Mouse (Mus musculus): ENCODE measurements around the gene Acsbg2. TPM values are rescaled to one million over a fixed set of nuclear protein-coding genes. Genes with fewer than 3 reads are reported as not detected.

Acsbg2 gene
- total RNA-seq, 2 experiments from 2014 or later = not detected

- no peak for DNase-seq
Measured at GRCm38 (mm10) chr17:56822380-56822779, 51.9 kb downstream of the Acsbg2 start.

- DNase-seq = no peak
Measured at GRCm38 (mm10) chr17:56819694-56820111, 54.5 kb downstream of the Acsbg2 start.

DNA sequence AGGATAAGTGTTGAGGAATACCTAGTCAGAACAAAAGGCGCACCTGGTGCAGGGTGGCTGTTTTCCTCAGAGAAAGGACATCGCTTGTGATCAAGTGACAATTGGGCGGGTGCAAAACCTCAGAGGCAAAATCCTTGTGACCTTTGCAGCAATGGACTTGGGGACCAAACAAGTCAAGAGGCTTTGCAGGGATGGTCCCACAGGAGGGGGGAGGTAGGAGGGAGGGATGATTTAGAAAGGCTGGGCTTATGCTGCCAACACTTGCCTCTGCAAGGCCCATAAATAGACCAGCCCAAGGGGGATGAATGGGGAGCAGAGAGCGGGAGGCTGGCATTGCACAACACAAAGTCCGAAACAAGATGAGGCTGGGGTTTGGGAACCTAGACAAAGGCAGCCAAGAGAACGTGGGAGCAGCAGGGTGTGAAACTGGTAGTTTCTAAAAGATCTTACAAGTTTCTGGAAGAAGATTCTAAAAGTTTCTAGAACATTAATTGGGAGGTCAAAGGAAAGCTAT, 55.2 kb downstream of the Acsbg2 start:
- peak in 1 of 2 experiments; percentile 39 for DNase-seq

GRCm38 (mm10) chr17:56818067-56818636, 56.1 kb downstream of the Acsbg2 start:
- no peak for DNase-seq

- peak in 1 of 2 experiments; percentile 38 for DNase-seq
Measured at GRCm38 (mm10) chr17:56815057-56815345, 59.2 kb downstream of the Acsbg2 start.

- DNase-seq = peak; percentile 93 to 94
Measured at GRCm38 (mm10) chr17:56814316-56815056, 59.8 kb downstream of the Acsbg2 start.

DNA sequence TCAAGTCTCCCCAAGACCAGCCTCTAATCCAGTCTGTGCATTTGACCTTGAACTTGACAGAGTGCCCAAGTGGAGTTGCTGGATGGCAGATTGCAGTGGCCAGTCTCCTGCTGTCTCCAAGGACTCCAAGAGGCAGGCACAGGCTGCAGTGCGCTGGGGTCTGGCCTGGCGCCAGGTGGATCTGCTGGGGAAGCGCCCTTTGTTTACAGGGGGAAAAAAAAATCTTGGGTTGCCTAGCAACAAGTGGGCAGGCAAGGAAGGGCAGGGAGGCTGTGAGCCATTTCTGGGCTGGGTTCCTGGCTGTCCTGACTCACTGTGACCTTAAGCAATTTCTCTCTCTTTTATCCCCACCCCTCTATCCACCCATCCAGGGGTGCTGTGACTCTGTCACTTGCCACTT, 64.0 kb downstream of the Acsbg2 start:
- DNase-seq = peak; percentile 94 to 95

GRCm38 (mm10) chr17:56808518-56808917, 65.7 kb downstream of the Acsbg2 start:
- peak; percentile 78 to 91 for DNase-seq

DNA sequence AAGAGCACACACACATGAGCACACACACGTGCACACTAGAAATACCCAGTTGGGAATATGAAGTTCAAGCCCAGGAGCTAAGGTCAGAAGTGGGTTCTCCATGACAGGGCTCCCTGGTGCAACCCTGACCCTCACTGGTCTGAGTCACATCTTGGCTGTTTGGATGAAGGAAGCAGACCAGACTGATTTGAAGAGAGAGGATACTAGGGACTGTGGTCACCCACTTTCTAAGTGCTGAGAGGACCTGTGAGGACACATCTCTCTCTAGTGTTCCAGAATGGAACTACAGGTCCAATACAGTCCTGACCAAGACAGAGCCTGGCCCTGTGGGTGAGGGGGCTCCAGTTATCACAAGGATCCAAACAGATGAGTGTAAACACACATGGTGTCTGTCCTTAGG, 68.5 kb downstream of the Acsbg2 start:
- no peak for DNase-seq

DNA sequence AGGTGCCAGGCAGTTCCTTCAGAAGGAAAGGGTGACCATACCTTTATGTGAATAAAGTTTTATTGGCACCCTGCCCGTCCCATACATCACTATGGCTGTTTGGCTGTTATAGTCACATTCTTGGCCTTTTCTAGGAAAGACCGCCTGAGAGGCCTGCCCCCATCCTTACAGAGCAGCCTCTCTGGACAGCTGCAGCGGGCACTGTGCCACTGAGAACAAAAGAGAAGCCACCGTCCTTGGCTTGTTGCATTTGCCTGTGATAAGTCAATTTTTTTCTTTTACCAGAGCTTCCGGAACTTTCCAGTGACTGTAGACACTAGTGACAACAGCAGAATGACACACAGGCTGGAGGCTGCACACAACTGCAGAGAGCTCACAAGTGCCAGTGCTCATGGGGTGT, 69.3 kb downstream of the Acsbg2 start:
- no peak for DNase-seq

GRCm38 (mm10) chr17:56802065-56802464, 72.2 kb downstream of the Acsbg2 start:
- no peak for DNase-seq

DNA sequence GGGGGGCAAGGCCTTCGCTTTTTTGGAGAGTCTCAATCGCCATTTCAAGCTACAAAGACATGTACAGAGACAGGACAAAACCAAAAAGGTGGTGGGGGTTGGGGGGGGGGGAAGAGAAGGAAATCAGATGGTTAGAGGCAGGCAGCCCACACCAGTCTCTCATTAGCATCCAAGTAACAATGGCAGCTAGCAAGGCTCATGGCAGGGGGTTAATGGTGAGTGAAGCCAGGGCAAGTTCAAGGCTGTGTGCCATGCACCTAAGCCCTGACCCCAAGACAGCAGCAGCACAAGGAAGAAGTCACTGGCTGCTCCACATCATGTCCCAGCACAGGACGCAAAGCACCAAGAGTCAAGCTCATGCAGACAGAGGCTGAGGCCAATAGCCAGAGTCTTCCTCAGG, 75.0 kb downstream of the Acsbg2 start:
- no peak for DNase-seq

DNA sequence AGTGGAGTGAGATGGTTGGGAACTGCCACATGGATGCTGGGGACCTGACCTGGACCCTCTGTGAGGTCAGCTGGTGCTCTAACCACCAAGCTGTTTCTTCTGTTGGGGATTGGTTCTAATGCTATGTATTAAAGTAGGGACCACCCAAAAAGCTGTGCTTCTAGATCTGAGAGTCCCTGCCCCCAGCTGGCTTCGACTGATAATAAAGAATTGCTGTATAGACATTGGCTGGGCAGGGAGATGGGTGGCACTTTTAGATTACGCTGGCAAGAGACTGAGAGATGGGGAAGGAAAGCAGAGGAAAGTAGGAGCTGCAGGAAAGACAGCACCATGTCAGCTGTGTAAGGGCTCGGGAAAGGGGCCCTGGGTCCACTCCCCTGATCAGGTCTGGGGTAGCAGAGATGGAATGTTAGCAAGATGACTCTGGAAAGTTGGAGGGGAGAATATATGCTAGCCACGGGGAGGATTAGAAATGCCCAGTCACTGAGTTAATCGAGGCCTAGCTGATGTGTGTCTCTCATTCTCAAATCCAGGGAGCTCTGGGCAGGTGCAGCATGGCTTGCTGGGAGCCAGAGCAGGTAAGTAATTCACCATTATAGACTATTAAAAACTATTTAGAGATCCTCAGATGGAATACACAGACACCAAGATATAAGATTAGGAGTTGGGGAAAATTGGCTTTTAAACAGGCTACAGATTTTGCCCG, 80.5 kb downstream of the Acsbg2 start:
- DNase-seq = no peak

Other genes with a start within 250 kb of the Acsbg2 start
- gene Lonp1, start 247.6 kb downstream of the Acsbg2 start, total RNA-seq (2021) = 100 to 1,000 TPM; 125 to 130 TPM
- under 1 TPM in 1 of 2 experiments, not detected in 1; 0.10 TPM for gene Catsperd, start 246.3 kb downstream of the Acsbg2 start, total RNA-seq (2021)
- 10 to 100 TPM; 33.8 to 35.7 TPM for gene Ranbp3, start 201.2 kb downstream of the Acsbg2 start, total RNA-seq (2021)
- 100 to 1,000 TPM; 844 to 954 TPM for gene Ndufa11, start 156.7 kb downstream of the Acsbg2 start, total RNA-seq (2021)
- gene Vmac, start 156.4 kb downstream of the Acsbg2 start, total RNA-seq (2021) = 1 to 10 TPM; 3.3 to 4.5 TPM
- gene Nrtn, start 116.9 kb downstream of the Acsbg2 start, total RNA-seq (2021) = 10 to 100 TPM; 25.1 to 32.1 TPM
- gene Dus3l, start 109.7 kb downstream of the Acsbg2 start, total RNA-seq (2021) = 10 to 100 TPM; 15.3 to 16.1 TPM
- gene Prr22, start 104.2 kb downstream of the Acsbg2 start, total RNA-seq (2021) = under 1 TPM in 1 of 2 experiments, not detected in 1; 0.32 TPM
- 1 to 10 TPM; 2.5 to 3.1 TPM for gene Rfx2, start 43.4 kb downstream of the Acsbg2 start, total RNA-seq (2021)
- not detected for gene 1700061G19Rik, start 1.0 kb upstream of the Acsbg2 start, total RNA-seq (2021)
- gene Mllt1, start 61.0 kb upstream of the Acsbg2 start, total RNA-seq (2021) = 10 to 100 TPM; 24.3 to 25.9 TPM
- gene Acer1, start 107.7 kb upstream of the Acsbg2 start, total RNA-seq (2021) = not detected
- 10 to 100 TPM; 80.9 to 83.1 TPM for gene Clpp, start 115.9 kb upstream of the Acsbg2 start, total RNA-seq (2021)
- 10 to 100 TPM; 72.4 to 78.0 TPM for gene Alkbh7, start 122.9 kb upstream of the Acsbg2 start, total RNA-seq (2021)
- not detected for gene Pspn, start 125.6 kb upstream of the Acsbg2 start, total RNA-seq (2021)
- gene Gtf2f1, start 136.8 kb upstream of the Acsbg2 start, total RNA-seq (2021) = 10 to 100 TPM; 22.6 to 23.0 TPM
- not detected for gene Gm17949, start 137.0 kb upstream of the Acsbg2 start, total RNA-seq (2021)
- gene Khsrp, start 157.1 kb upstream of the Acsbg2 start, total RNA-seq (2021) = 10 to 100 TPM; 38.3 to 42.5 TPM
- gene Slc25a41, start 167.2 kb upstream of the Acsbg2 start, total RNA-seq (2021) = not detected
- under 1 TPM in 1 of 2 experiments, not detected in 1; 0.95 TPM for gene Crb3, start 184.7 kb upstream of the Acsbg2 start, total RNA-seq (2021)
- 10 to 100 TPM; 58.9 to 62.5 TPM for gene Slc25a23, start 185.4 kb upstream of the Acsbg2 start, total RNA-seq (2021)
- 1 to 10 TPM in 1 of 2 experiments, under 1 TPM in 1; 0.60 to 3.0 TPM for gene Dennd1c, start 204.1 kb upstream of the Acsbg2 start, total RNA-seq (2021)
- 1 to 10 TPM; 1.2 to 1.6 TPM for gene Tubb4a, start 213.3 kb upstream of the Acsbg2 start, total RNA-seq (2021)
- gene Tnfsf9, start 230.9 kb upstream of the Acsbg2 start, total RNA-seq (2021) = under 1 TPM in 1 of 2 experiments, not detected in 1; 0.51 TPM